In the genomic region with DNA sequence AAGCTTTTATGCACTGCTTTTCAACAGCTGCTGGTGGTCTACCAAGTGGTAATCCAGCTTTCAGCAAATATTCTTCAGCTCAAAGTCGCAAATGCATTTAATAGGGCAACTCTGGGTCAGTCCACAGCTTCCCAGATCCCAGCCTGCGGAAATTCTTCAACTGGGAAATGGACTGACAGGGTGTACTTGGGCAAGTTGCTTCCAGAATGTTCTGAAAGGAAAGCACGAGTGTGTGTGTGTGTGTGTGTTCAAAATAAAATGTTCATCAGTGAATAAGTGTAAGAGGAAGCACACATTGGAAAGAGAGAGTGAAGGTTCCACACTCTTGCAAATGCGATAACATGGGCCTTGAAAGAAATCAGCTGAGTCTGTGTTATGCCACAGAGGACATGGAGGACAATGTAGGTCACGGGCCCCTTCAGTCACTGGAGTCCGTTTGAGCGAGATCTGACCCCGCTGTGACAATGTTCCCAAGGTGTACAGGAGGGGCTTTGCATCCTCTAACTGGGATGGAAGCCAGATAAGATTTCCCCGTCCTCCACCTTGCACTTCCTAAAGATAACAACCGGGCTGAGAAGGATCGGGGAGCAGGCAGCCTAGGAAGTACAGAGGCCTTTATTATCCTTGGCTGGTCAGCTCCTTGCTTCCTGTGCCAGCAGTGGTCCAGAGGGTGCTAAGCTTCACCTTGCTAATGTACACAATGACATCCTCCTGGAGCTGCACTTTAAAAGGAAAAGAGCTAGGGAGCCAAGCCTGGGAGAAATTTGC, we compare ENCODE assay signal across 16 mouse cellular contexts.
DNase-seq lines count a peak whose midpoint lies in the region; ATAC-seq lines count a peak whose summit lies in the region.
"Had no signal": no experiment of that assay in that cellular context is flagged by ENCODE, and none has a peak within 500 bp of the region (broad histone marks: within the 10 kb centered on the region; RNA-seq: fewer than 3 reads in every experiment).

No protein-coding gene starts in this region.

- ATAC-seq in midbrain, embryonic 13.5 days = no peak
- ATAC-seq: inflammation-experienced regulatory T-cells, adult 6 months; Patski had no signal

- no peak overlapping the region for H3K9ac ChIP-seq in midbrain, embryonic 13.5 days (replicated peaks)
- H3K9ac ChIP-seq: liver, embryonic 13.5 days had no signal

- H3K36me3 ChIP-seq in midbrain, embryonic 10.5 days = no peaks in the 10 kb centered on the region
- no peaks in the 10 kb centered on the region for H3K36me3 ChIP-seq in midbrain, embryonic 13.5 days
- H3K36me3 ChIP-seq in heart, embryonic 10.5 days = no peaks in the 10 kb centered on the region
- H3K36me3 ChIP-seq: liver, embryonic 13.5 days had no signal

- peaks cover 50% of the 10 kb centered on the region for H3K4me1 ChIP-seq in midbrain, embryonic 10.5 days
- H3K4me1 ChIP-seq in midbrain, embryonic 13.5 days (replicated peaks) = peaks cover 46% of the 10 kb centered on the region
- H3K4me1 ChIP-seq in heart, embryonic 10.5 days = peaks cover 55% of the 10 kb centered on the region

- H3K27me3 ChIP-seq in midbrain, embryonic 10.5 days (ENCODE audit: low read depth, poor library complexity, severe bottlenecking) = peaks cover 66% of the 10 kb centered on the region
- H3K27me3 ChIP-seq in midbrain, embryonic 13.5 days = peaks cover 17% of the 10 kb centered on the region
- H3K27me3 ChIP-seq in heart, embryonic 10.5 days (ENCODE audit: insufficient read depth, poor library complexity, severe bottlenecking) = peaks cover 42% of the 10 kb centered on the region
- H3K27me3 ChIP-seq: CH12.LX had no signal

- no peak overlapping the region for H3K4me3 ChIP-seq in midbrain, embryonic 10.5 days
- H3K4me3 ChIP-seq in midbrain, embryonic 13.5 days (replicated peaks) = no peak overlapping the region
- no peak overlapping the region for H3K4me3 ChIP-seq in heart, embryonic 10.5 days
- H3K4me3 ChIP-seq: erythroblast, embryonic 14.5 days; liver, embryonic 13.5 days had no signal

- H3K27ac ChIP-seq in midbrain, embryonic 10.5 days (replicated peaks) = peak overlapping the region; percentile 23; the same call in 1 of the 2 replicates
- no peak overlapping the region for H3K27ac ChIP-seq in midbrain, embryonic 13.5 days
- peak overlapping the region; percentile 50; the same call in 1 of the 2 replicates for H3K27ac ChIP-seq in heart, embryonic 10.5 days
- H3K27ac ChIP-seq: liver, embryonic 13.5 days had no signal

- no peak overlapping the region for H3K4me2 ChIP-seq in midbrain, embryonic 13.5 days (replicated peaks)
- H3K4me2 ChIP-seq: liver, embryonic 13.5 days had no signal

- H3K9me3 ChIP-seq in midbrain, embryonic 10.5 days (replicated peaks) = no peaks in the 10 kb centered on the region
- no peaks in the 10 kb centered on the region for H3K9me3 ChIP-seq in midbrain, embryonic 13.5 days
- H3K9me3 ChIP-seq in heart, embryonic 10.5 days = peaks cover 3% of the 10 kb centered on the region; the same call in 1 of the 2 replicates
- H3K9me3 ChIP-seq: liver, embryonic 13.5 days had no signal

- WGBS in midbrain, embryonic 10.5 days = 74% methylated on average over 11 of the region's 11 CpGs
- 79% methylated on average over 11 of the region's 11 CpGs for WGBS in midbrain, embryonic 13.5 days
- WGBS in heart, embryonic 10.5 days = 26% methylated on average over 11 of the region's 11 CpGs

- DNase-seq in midbrain, embryonic 10.5 days (ENCODE audit: low spot score) = no peak
- no peak for DNase-seq in heart, embryonic 10.5 days (ENCODE audit: low spot score)
- peak; percentile 36 for DNase-seq in kidney, adult 18-20 months
- DNase-seq in thymus, postnatal 10 days (ENCODE audit: low spot score in 2 of 2) = no peak
- DNase-seq in layer of hippocampus, postnatal 25 days (ENCODE audit: extremely low spot score in 1 of 2, low spot score in 1 of 2) = no peak
- DNase-seq in urinary bladder, adult 18-20 months (ENCODE audit: low spot score in 2 of 2) = no peak
- DNase-seq: cerebellum, adult 11-12 months; left cerebral cortex, postnatal 4 days; liver, embryonic 13.5 days; right cerebral cortex, postnatal 25 days; thymus, postnatal 14 days had no signal
